Mouse (Mus musculus) adrenal gland, adult (tissue): ENCODE results near the gene Prss3.
"Not testable (repeated sequence)": the region's sequence is repeated elsewhere in the genome, so short reads cannot be mapped to it uniquely, and the experiment has no call there.

Experiments
- DNase-seq, 2 experiments: peaks; one replicate each; pipeline ENCODE4 v3.0.0; 2022 to 2023; ENCODE audit warnings: low spot score in 1 of 2; ENCODE audit not compliant: inconsistent age in 2 of 2

The Prss3 gene

GRCm38 (mm10) chr6:41377578-41377977 is at the start of gene Prss3:
TSS of gene Prss3 (minus strand) at chr6:41377678.
- DNase-seq, result not testable (repeated sequence)

DNA sequence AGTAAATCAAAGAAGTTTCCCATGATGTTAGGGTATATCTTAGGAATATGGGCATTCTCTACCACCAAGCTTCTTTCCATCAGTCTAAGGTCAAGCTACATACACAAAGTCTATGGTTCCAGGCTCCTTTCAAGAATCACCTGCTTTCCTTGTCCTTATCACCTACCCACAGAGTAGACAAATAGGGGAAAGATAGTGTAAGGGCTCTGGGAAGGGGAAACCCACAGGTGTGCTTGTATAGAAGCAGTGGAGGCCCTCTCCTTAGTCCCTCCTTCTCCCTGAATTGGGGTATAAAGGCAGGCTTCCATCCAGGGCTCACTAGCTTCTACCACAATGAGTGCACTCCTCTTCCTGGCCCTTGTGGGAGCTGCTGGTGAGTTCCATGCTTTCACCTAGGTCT is 14.6 kb upstream of the Prss3 start, which contains the start of gene Gm5771:
TSS of gene Gm5771 (plus strand) at position 301 of the 400 bp plus-strand sequence.
- DNase-seq, result not testable (repeated sequence)

DNA sequence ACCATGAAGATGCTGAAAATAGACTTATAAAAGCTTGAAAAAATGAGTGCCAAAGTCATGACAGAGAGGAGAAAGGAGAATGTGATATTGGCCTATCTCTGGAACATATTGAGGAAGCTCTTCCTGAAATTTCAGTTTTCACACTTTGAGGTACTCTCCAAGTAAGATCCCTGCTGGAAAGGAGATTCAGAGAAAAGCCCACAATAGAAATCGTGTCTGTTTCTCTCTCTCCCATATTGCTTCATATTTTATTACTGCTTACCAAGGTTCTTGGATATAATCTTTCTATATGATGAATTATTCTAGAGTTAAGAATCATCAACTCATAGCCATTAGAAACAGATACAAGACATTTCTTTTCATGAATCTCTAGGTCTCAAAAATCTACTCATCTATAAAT is 14.2 kb upstream of the Prss3 start:
- not testable (repeated sequence) for DNase-seq

DNA sequence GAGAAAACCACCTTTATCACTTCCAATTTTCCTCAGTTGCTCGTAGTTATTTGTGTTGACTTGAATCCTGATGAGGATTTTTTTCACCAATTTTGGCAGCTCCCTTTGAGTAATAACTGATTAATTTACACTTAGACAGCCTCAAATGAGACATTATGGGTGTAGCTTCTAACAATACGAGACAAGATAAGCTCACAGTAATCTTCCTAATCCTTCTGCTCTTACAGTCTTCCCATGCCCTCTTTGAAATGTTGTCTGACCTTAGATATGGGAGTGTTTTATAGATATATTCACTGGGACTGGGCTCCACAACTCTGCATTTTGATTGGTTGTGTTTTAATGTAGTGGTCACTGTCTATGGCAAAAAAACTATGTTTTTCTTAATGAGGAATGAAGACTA is 9.3 kb upstream of the Prss3 start:
- DNase-seq, result no peak

GRCm38 (mm10) chr6:41373772-41374171 is 3.7 kb downstream of the Prss3 start:
- DNase-seq, result not testable (repeated sequence)

DNA sequence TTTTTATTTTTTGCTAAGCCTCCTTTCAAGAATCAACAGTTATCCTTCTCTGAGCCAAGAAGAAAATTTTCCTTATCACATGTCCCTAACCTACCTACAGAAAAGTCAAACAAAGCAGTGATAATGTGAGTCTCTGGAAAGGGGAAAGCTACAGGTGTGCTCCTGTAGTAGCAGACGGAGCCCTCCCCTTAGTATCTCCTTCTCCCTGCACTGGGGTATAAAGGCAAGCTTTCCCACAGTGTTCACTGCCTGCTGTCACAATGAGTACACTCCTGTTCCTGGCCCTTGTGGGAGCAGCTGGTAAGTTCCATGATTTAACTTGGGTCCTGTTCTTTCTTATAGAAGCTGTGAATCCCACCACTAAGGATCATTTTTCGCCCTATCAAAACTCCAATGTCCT is 23.5 kb downstream of the Prss3 start, which contains the start of gene Try10:
TSS of gene Try10 (plus strand) at position 174 of the 400 bp plus-strand sequence.
- DNase-seq, result no peak
